Mouse (Mus musculus): ENCODE measurements around the gene Trp53tg5. TPM values are rescaled to one million over a fixed set of nuclear protein-coding genes. Genes with fewer than 3 reads are reported as not detected.

The Trp53tg5 gene
- polyA plus RNA-seq, 1 experiment from 2014 or later: not detected

DNA sequence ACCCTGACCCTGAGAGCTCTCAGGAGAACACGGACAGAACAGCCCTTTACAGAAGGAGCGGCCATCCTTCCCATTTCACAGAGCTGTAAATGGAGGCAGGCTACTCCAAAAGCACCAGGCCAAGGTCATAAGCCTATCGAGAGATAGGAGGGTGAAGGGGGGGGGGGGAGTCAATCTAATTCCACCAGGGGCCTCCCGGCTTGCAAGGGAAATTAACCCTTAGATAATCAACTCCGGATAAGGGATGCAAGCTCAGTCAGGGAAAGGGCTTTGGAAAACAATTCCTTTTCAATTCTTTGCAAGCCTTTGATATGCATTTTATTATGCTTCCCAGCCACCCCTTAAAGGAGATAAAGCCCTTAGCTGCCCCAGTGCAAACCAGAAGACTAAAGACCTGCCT lies 45.1 kb downstream of the Trp53tg5 start:
- Histone ChIP-seq H3K36me3 (ENCODE audit: control insufficient read depth, insufficient read depth, low read length) (peaks cover 58% of the 10 kb centered on the region), H3K27me3 (replicated peaks; ENCODE audit: control insufficient read depth, insufficient read depth, low read length) (no peaks in the 10 kb centered on the region), H3K4me2 (ENCODE audit: low read length) (no peak overlapping the region), H3K27ac (ENCODE audit: low read depth) (no peak overlapping the region), H3K4me1 (replicated peaks; ENCODE audit: control insufficient read depth, insufficient read depth, low read length) (peaks cover 32% of the 10 kb centered on the region), H3K9me3 (ENCODE audit: control insufficient read depth, low read length) (no peaks in the 10 kb centered on the region), H3K9ac (ENCODE audit: low read length) (no peak overlapping the region), H3K4me3 (ENCODE audit: low read depth, low read length) (no peak overlapping the region)
- ATAC-seq (replicated peaks; ENCODE audit: low FRiP score, low TSS enrichment, low read depth): no peak
- no peak for DNase-seq (ENCODE audit: low spot score)
- WGBS: 33% methylated on average over 5 of the region's 5 CpGs

- no peak for DNase-seq (ENCODE audit: low spot score)
- Histone ChIP-seq H3K27ac (ENCODE audit: low read depth) (no peak overlapping the region), H3K4me3 (ENCODE audit: low read depth, low read length) (no peak overlapping the region), H3K4me1 (replicated peaks; ENCODE audit: control insufficient read depth, insufficient read depth, low read length) (peaks cover 17% of the 10 kb centered on the region), H3K4me2 (ENCODE audit: low read length) (no peak overlapping the region), H3K36me3 (ENCODE audit: control insufficient read depth, insufficient read depth, low read length) (peaks cover 62% of the 10 kb centered on the region), H3K9ac (ENCODE audit: low read length) (no peak overlapping the region), H3K27me3 (replicated peaks; ENCODE audit: control insufficient read depth, insufficient read depth, low read length) (no peaks in the 10 kb centered on the region), H3K9me3 (ENCODE audit: control insufficient read depth, low read length) (no peaks in the 10 kb centered on the region)
- no peak for ATAC-seq (replicated peaks; ENCODE audit: low FRiP score, low TSS enrichment, low read depth)
- 81% methylated on average over 5 of the region's 5 CpGs for WGBS
These were observed 46.6 kb downstream of the Trp53tg5 start for GRCm38 (mm10) chr2:164426952-164427351.

DNA sequence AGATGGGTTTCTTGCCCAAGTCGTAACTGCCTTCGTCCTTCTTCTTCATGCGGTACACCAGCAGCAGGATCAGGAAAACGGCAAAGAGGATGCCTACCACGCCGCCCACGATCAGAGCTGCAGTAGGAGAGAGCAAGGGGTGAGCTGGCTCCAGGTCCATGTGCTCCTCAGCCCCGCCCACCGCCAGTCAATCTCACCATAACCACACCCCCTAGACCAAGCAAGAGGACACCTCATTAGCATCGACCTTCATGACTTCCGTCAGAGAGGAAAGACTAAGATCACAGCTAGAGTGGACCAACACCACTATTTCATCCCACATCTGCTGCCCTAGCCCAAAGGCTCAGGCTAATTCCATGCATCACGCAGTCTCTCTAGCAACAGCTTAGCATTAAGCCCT lies 47.4 kb downstream of the Trp53tg5 start:
- Histone ChIP-seq H3K36me3 (ENCODE audit: control insufficient read depth, insufficient read depth, low read length) (peaks cover 62% of the 10 kb centered on the region), H3K4me3 (ENCODE audit: low read depth, low read length) (no peak overlapping the region), H3K9ac (ENCODE audit: low read length) (no peak overlapping the region), H3K27me3 (replicated peaks; ENCODE audit: control insufficient read depth, insufficient read depth, low read length) (no peaks in the 10 kb centered on the region), H3K27ac (ENCODE audit: low read depth) (no peak overlapping the region), H3K4me2 (ENCODE audit: low read length) (no peak overlapping the region), H3K9me3 (ENCODE audit: control insufficient read depth, low read length) (no peaks in the 10 kb centered on the region), H3K4me1 (replicated peaks; ENCODE audit: control insufficient read depth, insufficient read depth, low read length) (peaks cover 9% of the 10 kb centered on the region)
- no peak for ATAC-seq (replicated peaks; ENCODE audit: low FRiP score, low TSS enrichment, low read depth)
- 25% methylated on average over 12 of the region's 12 CpGs for WGBS
- no peak for DNase-seq (ENCODE audit: low spot score)

DNA sequence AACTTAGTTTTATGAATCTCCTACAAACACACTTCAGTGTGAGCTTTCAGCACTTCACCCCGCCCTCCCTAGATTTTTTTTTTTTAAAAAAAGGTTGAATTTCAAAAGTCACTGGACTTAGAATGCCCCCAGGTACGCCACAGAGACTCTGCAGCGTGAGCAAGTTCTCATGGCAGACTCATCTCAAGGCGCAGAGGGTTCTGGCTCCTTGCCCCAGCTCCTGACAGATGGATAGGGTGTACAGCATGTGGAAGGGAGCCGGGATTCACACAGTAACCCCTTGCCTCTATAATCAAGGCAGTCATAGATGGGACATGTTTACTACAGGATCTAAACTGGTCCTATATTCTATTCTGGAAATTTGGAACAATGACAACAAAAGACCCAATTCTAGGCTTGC lies 48.1 kb downstream of the Trp53tg5 start:
- 85% methylated on average over 5 of the region's 5 CpGs for WGBS
- no peak overlapping the region for H3K4me3 ChIP-seq (ENCODE audit: low read depth, low read length)
- peaks cover 2% of the 10 kb centered on the region; the same call in 1 of the 2 replicates for H3K4me1 ChIP-seq (replicated peaks; ENCODE audit: control insufficient read depth, insufficient read depth, low read length)
- H3K27me3 ChIP-seq (replicated peaks; ENCODE audit: control insufficient read depth, insufficient read depth, low read length): no peaks in the 10 kb centered on the region
- no peak for DNase-seq (ENCODE audit: low spot score)
- peaks cover 62% of the 10 kb centered on the region for H3K36me3 ChIP-seq (ENCODE audit: control insufficient read depth, insufficient read depth, low read length)
- H3K27ac ChIP-seq (ENCODE audit: low read depth): no peak overlapping the region
- ATAC-seq (replicated peaks; ENCODE audit: low FRiP score, low TSS enrichment, low read depth): no peak
- H3K4me2 ChIP-seq (ENCODE audit: low read length): no peak overlapping the region
- no peak overlapping the region for H3K9ac ChIP-seq (ENCODE audit: low read length)
- H3K9me3 ChIP-seq (ENCODE audit: control insufficient read depth, low read length): no peaks in the 10 kb centered on the region

DNA sequence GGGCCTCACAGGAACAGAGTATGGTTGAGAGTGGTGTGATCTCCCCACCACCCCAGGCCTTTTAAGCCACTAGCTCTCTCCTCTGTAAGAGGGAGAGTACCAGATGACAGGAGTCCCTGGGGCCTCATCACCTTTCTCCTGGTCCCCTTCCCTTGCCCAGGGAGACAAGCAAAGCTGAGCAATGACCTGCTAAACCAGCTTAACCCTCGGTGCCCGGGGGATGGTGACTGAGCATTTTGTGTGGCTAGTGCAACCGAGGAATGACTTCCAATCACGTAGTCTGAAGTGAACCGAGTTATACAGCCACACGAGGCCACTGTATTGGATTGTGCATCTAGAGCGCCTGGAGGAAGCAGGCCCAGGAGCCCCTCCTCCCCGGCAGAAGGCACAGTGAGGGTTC lies 49.1 kb downstream of the Trp53tg5 start:
- Histone ChIP-seq H3K36me3 (ENCODE audit: control insufficient read depth, insufficient read depth, low read length) (peaks cover 59% of the 10 kb centered on the region), H3K9ac (ENCODE audit: low read length) (no peak overlapping the region), H3K4me2 (ENCODE audit: low read length) (no peak overlapping the region), H3K4me1 (replicated peaks; ENCODE audit: control insufficient read depth, insufficient read depth, low read length) (no peaks in the 10 kb centered on the region), H3K27ac (ENCODE audit: low read depth) (no peak overlapping the region), H3K4me3 (ENCODE audit: low read depth, low read length) (no peak overlapping the region), H3K9me3 (ENCODE audit: control insufficient read depth, low read length) (no peaks in the 10 kb centered on the region), H3K27me3 (replicated peaks; ENCODE audit: control insufficient read depth, insufficient read depth, low read length) (no peaks in the 10 kb centered on the region)
- WGBS: 88% methylated on average over 8 of the region's 8 CpGs
- DNase-seq (ENCODE audit: low spot score): no peak
- no peak for ATAC-seq (replicated peaks; ENCODE audit: low FRiP score, low TSS enrichment, low read depth)

DNA sequence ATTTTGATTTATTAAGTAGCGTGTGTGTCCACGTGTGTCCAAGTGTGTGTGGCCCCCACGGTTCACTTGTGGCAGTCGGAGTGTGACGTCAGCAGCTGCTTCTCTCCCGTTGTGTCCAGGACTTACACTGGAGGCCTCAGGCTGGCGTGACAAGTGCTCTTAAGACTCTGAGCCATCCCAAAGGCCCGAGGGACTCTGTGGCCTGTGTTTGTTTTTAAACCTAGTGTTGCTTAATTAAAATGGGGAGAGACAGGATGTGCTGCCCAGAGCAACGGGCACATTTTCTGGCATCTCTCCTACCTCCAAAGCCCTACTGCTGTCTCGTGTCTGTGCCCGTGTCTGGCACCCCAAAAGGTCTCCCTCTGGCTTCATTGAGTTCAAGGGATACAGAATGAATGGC lies 50.1 kb downstream of the Trp53tg5 start:
- no peak for DNase-seq (ENCODE audit: low spot score)
- WGBS: 92% methylated on average over 11 of the region's 11 CpGs
- Histone ChIP-seq H3K9ac (ENCODE audit: low read length) (no peak overlapping the region), H3K9me3 (ENCODE audit: control insufficient read depth, low read length) (no peaks in the 10 kb centered on the region), H3K27me3 (replicated peaks; ENCODE audit: control insufficient read depth, insufficient read depth, low read length) (no peaks in the 10 kb centered on the region), H3K4me1 (replicated peaks; ENCODE audit: control insufficient read depth, insufficient read depth, low read length) (no peaks in the 10 kb centered on the region), H3K4me2 (ENCODE audit: low read length) (no peak overlapping the region), H3K36me3 (ENCODE audit: control insufficient read depth, insufficient read depth, low read length) (peaks cover 50% of the 10 kb centered on the region), H3K27ac (ENCODE audit: low read depth) (no peak overlapping the region), H3K4me3 (ENCODE audit: low read depth, low read length) (no peak overlapping the region)
- no peak for ATAC-seq (replicated peaks; ENCODE audit: low FRiP score, low TSS enrichment, low read depth)

- DNase-seq (ENCODE audit: low spot score): no peak
- WGBS: 89% methylated on average over 15 of the region's 15 CpGs
- no peak overlapping the region for H3K27ac ChIP-seq (ENCODE audit: low read depth)
- H3K27me3 ChIP-seq (replicated peaks; ENCODE audit: control insufficient read depth, insufficient read depth, low read length): no peaks in the 10 kb centered on the region
- H3K9me3 ChIP-seq (ENCODE audit: control insufficient read depth, low read length): no peaks in the 10 kb centered on the region
- no peak overlapping the region for H3K4me2 ChIP-seq (ENCODE audit: low read length)
- no peak overlapping the region for H3K4me3 ChIP-seq (ENCODE audit: low read depth, low read length)
- ATAC-seq (replicated peaks; ENCODE audit: low FRiP score, low TSS enrichment, low read depth): no peak
- H3K9ac ChIP-seq (ENCODE audit: low read length): no peak overlapping the region
- peaks cover 44% of the 10 kb centered on the region for H3K36me3 ChIP-seq (ENCODE audit: control insufficient read depth, insufficient read depth, low read length)
- H3K4me1 ChIP-seq (replicated peaks; ENCODE audit: control insufficient read depth, insufficient read depth, low read length): no peaks in the 10 kb centered on the region
These were observed 50.7 kb downstream of the Trp53tg5 start for GRCm38 (mm10) chr2:164422675-164423393.

GRCm38 (mm10) chr2:164421979-164422378 lies 51.5 kb downstream of the Trp53tg5 start:
- Histone ChIP-seq H3K4me1 (replicated peaks; ENCODE audit: control insufficient read depth, insufficient read depth, low read length) (no peaks in the 10 kb centered on the region), H3K9me3 (ENCODE audit: control insufficient read depth, low read length) (no peaks in the 10 kb centered on the region), H3K27me3 (replicated peaks; ENCODE audit: control insufficient read depth, insufficient read depth, low read length) (no peaks in the 10 kb centered on the region), H3K4me2 (ENCODE audit: low read length) (no peak overlapping the region), H3K4me3 (ENCODE audit: low read depth, low read length) (no peak overlapping the region), H3K36me3 (ENCODE audit: control insufficient read depth, insufficient read depth, low read length) (peaks cover 35% of the 10 kb centered on the region), H3K9ac (ENCODE audit: low read length) (no peak overlapping the region), H3K27ac (ENCODE audit: low read depth) (no peak overlapping the region)
- DNase-seq (ENCODE audit: low spot score) (no peak), ATAC-seq (replicated peaks; ENCODE audit: low FRiP score, low TSS enrichment, low read depth) (no peak)
- WGBS: 89% methylated on average over 8 of the region's 8 CpGs

DNA sequence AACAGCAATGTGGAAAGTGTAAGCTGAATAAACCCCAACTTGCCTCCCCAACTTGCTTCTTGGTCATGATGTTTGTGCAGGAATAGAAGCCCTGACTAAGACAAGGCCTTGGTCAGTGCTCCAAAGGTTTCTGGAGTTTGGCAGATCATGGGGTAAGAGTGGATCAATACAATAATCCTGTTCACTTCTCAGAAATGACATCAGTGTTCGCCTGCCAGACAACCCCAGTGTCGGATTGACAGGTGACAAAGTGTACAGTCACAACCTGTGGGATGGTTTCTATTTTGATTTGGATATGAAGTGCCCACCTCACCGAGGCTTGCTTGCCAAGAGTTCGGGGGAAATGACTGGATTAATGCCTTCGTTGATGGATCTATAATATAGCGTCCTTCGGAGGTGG lies 52.2 kb downstream of the Trp53tg5 start:
- H3K27ac ChIP-seq (ENCODE audit: low read depth): no peak overlapping the region
- no peaks in the 10 kb centered on the region for H3K9me3 ChIP-seq (ENCODE audit: control insufficient read depth, low read length)
- H3K4me1 ChIP-seq (replicated peaks; ENCODE audit: control insufficient read depth, insufficient read depth, low read length): no peaks in the 10 kb centered on the region
- H3K36me3 ChIP-seq (ENCODE audit: control insufficient read depth, insufficient read depth, low read length): peaks cover 28% of the 10 kb centered on the region
- WGBS: 89% methylated on average over 7 of the region's 7 CpGs
- H3K4me2 ChIP-seq (ENCODE audit: low read length): no peak overlapping the region
- no peak for ATAC-seq (replicated peaks; ENCODE audit: low FRiP score, low TSS enrichment, low read depth)
- no peak overlapping the region for H3K4me3 ChIP-seq (ENCODE audit: low read depth, low read length)
- H3K27me3 ChIP-seq (replicated peaks; ENCODE audit: control insufficient read depth, insufficient read depth, low read length): no peaks in the 10 kb centered on the region
- no peak for DNase-seq (ENCODE audit: low spot score)
- no peak overlapping the region for H3K9ac ChIP-seq (ENCODE audit: low read length)
